Mouse (Mus musculus) testis, adult 2 months (tissue): ENCODE data around the gene B3galnt1. TPM values are rescaled to one million over a fixed set of nuclear protein-coding genes. Genes with fewer than 3 reads are reported as not detected.
A peak's percentile ranks its signal among the peaks of the same experiment; 100 is the strongest.

Experiments
- H3K27ac ChIP-seq: fragments of 200-500 bp; 2 replicates; pipeline ENCODE4 v1.5.1; 2012; ENCODE audit warnings: low read depth, low read length; ENCODE audit not compliant: control insufficient read depth, insufficient read depth
- H3K27me3 ChIP-seq: fragments of 200-500 bp; 2 replicates; pipeline ENCODE4 v1.6.1; 2012; ENCODE audit warnings: mild to moderate bottlenecking, low read length, moderate library complexity; ENCODE audit not compliant: control insufficient read depth, insufficient read depth
- H3K36me3 ChIP-seq: fragments of 200-500 bp; 2 replicates; pipeline ENCODE4 v1.6.1; 2012; ENCODE audit warnings: mild to moderate bottlenecking, low read length; ENCODE audit not compliant: control insufficient read depth, insufficient read depth
- H3K4me1 ChIP-seq: fragments of 200-500 bp; 2 replicates; pipeline ENCODE4 v1.6.1; 2012; ENCODE audit warnings: low read length; ENCODE audit not compliant: control insufficient read depth, insufficient read depth
- H3K4me3 ChIP-seq: fragments of 200-500 bp; 2 replicates; pipeline ENCODE4 v1.5.1; 2012; ENCODE audit warnings: low read depth, mild to moderate bottlenecking, low read length, moderate library complexity, mixed read lengths; ENCODE audit not compliant: control insufficient read depth
- CTCF ChIP-seq: fragments of 200-500 bp; IDR thresholded peaks from 2 replicates; pipeline ENCODE4 v1.5.1; 2012; ENCODE audit warnings: low read depth, mild to moderate bottlenecking, inconsistent platforms, low read length, moderate library complexity; ENCODE audit not compliant: control insufficient read depth, insufficient read depth, insufficient replicate concordance
- POLR2A ChIP-seq: fragments of 200-500 bp; IDR thresholded peaks from 2 replicates; pipeline ENCODE4 v1.6.1; 2012; ENCODE audit warnings: low read depth, mild to moderate bottlenecking, inconsistent platforms, low read length, moderate library complexity; ENCODE audit not compliant: control insufficient read depth
- polyA plus RNA-seq: library from polyadenylated mRNA; depleted of rRNA; stranded (reverse); fragments of >200 nt; gene quantifications from 2 replicates; pipeline ENCODE4 v1.2.3, GENCODE M21; 2012; rRNA removed

B3galnt1 gene
- 9.0 and 10.9 TPM in 2 replicates for polyA plus RNA-seq

DNA sequence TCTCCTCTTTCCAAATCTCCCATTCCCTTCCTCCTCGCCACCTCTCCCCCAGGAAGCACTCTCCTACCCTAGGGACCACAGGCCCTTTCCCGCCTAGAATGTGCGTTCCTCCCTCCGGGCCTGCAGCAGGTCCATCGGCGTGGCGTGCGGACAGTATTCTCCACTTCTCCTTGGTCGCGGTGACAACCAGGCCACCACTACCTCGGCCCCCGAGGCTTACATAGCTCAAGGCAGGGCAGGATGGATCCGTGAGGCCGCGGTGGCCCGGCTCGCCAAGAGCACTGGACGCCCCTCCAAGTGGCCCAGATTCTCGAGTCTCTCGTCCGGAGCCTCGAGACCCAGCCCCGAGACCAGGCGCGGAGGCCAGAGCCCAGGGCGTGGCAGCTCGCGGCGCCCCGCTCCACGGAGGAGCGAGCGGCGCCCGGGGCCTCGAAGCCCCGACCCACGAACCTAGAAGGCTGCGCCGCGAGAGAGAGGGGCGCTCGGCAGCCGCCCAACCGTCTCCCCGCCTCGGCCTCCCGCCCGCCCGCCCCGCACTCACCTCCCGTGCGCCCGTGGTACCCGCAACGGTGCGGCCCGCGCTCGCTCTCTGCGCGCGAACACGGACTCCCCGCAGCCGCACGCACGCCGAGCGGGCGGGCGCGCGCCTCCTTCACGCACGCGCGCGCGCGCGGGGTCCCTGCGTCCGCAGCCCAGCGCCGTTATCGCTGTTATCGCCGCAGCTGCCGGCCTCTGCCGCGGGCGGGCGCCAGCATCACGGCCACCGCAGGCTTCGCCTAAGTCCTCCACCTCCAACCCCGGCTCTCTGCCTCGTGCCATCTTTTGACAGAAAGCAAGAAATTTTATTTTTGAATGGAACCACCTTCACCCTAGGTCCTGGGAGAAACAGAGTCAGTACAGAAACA, at the start of gene B3galnt1:
B3galnt1 (minus strand) TSS at position 700 of the 905 bp plus-strand sequence.
- H3K27ac ChIP-seq = peak within 1 kb of the TSS; percentile 96
- peaks cover 7% of the 10 kb centered on the region for H3K4me1 ChIP-seq
- H3K4me3 ChIP-seq = peak within 1 kb of the TSS; percentile 99
- H3K27me3 ChIP-seq = no peaks in the 10 kb centered on the region
- no peaks in the 10 kb centered on the region for H3K36me3 ChIP-seq
- no peak for TF ChIP-seq CTCF
- TF ChIP-seq POLR2A = peak; percentile 72

DNA sequence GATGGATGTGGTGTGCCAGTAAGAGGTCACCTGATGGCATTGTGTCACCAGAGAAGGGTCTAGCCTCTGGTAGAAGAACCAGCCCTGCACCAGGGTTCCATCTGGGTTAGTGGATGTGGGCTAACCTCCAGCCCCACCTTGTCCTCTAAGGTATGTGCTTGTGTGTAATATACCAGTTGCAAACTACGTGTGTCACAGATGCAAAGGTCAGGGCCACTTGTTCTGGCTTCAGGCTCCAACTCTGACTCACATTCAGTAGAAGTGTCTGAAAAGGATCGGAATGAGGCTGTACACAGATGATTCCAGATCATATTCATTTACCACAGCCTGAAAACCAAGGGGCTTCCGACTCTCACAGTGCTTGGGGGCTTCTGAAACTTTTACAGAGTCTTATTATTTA, 35.8 kb upstream of the B3galnt1 start:
- no peaks in the 10 kb centered on the region for H3K36me3 ChIP-seq
- H3K27me3 ChIP-seq = no peaks in the 10 kb centered on the region
- H3K4me1 ChIP-seq = no peaks in the 10 kb centered on the region
- H3K4me3 ChIP-seq = no peak overlapping the region
- H3K27ac ChIP-seq = no peak overlapping the region
- no peak for TF ChIP-seq CTCF
- TF ChIP-seq POLR2A = no peak

DNA sequence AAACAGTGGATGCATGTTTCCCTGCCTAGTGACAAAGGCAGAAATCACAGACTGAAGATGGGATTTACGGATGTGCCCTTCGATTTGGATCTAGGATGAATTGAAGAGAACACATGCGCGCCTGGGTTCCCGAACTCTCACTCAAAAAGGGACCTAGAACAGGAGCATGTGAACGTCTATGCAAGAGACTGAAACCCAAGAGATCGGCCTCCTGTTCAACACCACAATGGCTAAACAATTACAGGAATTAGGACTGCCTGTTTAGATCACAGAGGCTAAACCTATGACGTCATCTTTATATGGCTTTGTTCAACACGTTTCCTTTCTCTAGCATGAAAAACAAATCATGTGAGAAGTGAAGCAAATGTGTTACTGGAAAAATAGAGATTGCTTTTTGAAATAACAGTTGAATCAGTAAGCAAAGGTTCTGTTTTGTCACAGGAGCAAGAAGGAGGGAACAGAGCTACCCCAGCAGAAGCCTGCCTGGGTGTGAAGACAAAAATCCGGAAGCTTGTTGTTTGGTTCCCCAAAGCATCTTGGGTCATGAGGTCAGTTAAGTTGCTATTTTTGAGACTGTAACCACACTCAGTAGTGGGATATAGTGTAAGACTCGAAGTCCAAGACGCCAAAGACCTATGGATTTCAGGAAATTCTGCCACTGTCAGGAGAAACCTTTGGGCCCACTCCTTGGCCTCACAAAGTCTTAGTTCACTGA, 35.1 kb upstream of the B3galnt1 start:
- H3K27me3 ChIP-seq = no peaks in the 10 kb centered on the region
- H3K36me3 ChIP-seq = no peaks in the 10 kb centered on the region
- H3K27ac ChIP-seq = no peak overlapping the region
- TF ChIP-seq POLR2A (no peak), CTCF (no peak)
- no peaks in the 10 kb centered on the region for H3K4me1 ChIP-seq
- no peak overlapping the region for H3K4me3 ChIP-seq

- no peaks in the 10 kb centered on the region for H3K4me1 ChIP-seq
- no peak overlapping the region for H3K27ac ChIP-seq
- H3K27me3 ChIP-seq = no peaks in the 10 kb centered on the region
- no peak for TF ChIP-seq CTCF
- TF ChIP-seq POLR2A = no peak
- no peak overlapping the region for H3K4me3 ChIP-seq
- no peaks in the 10 kb centered on the region for H3K36me3 ChIP-seq
These were observed 28.3 kb upstream of the B3galnt1 start for GRCm38 (mm10) chr3:69626963-69627590.

GRCm38 (mm10) chr3:69626213-69626962, 27.6 kb upstream of the B3galnt1 start:
- TF ChIP-seq POLR2A (no peak), CTCF (no peak)
- Histone ChIP-seq H3K27ac (no peak overlapping the region), H3K4me1 (no peaks in the 10 kb centered on the region), H3K4me3 (no peak overlapping the region), H3K27me3 (no peaks in the 10 kb centered on the region), H3K36me3 (no peaks in the 10 kb centered on the region)

GRCm38 (mm10) chr3:69624182-69624581, 25.4 kb upstream of the B3galnt1 start:
- Histone ChIP-seq H3K36me3 (no peaks in the 10 kb centered on the region), H3K4me3 (no peak overlapping the region), H3K4me1 (no peaks in the 10 kb centered on the region), H3K27ac (no peak overlapping the region), H3K27me3 (no peaks in the 10 kb centered on the region)
- TF ChIP-seq POLR2A (no peak), CTCF (no peak)
